Mouse (Mus musculus): Measurements from ENCODE around the gene Crb3. TPM values are rescaled to one million over a fixed set of nuclear protein-coding genes. Genes with fewer than 3 reads are reported as not detected.

Gene Crb3
- total and polyA plus RNA-seq, 2 experiments, result 21.9 to 45.6 TPM

DNA sequence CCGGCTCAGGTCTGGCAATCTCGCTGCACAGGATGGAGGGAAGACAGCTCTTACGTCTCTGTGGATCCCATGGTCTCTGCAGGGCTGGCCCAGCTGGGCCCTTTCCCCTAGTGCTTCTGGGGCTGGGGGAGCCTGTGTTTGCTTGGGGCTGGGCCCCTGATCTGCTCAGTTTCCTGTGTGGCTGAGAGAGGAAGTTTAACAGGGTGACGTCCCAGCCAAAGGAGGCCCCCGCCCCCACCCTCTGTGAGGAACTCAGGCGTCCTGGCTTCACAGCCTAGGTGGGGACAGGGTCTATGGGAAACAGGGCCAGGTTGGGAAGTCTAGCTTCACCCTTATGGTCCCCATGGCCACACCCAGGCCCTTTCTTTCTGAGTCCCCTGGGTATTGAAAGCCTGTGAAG lies 19.4 kb downstream of the Crb3 start, which contains the start of gene Dennd1c:
Gene Dennd1c, minus strand, starts transcription at position 179 of the 400 bp plus-strand sequence.
- WGBS, result 67% methylated on average over 6 of the region's 6 CpGs
- Histone ChIP-seq H3K27me3 (ENCODE audit: control insufficient read depth, insufficient read depth, low read length) (no peaks in the 10 kb centered on the region), H3K4me3 (ENCODE audit: insufficient read depth, low read depth, low read length) (peak within 1 kb of the TSS; percentile 54), H3K79me2 (ENCODE audit: control insufficient read depth, insufficient read depth, low read length) (no peaks in the 10 kb centered on the region), H3K27ac (replicated peaks; ENCODE audit: insufficient read depth, low read depth, low read length) (no peak within 1 kb of the TSS; the same call in 1 of the 2 replicates), H3K9ac (ENCODE audit: low read depth, low read length) (peak within 1 kb of the TSS; percentile 58; the same call in 1 of the 2 replicates), H3K4me1 (ENCODE audit: control insufficient read depth, insufficient read depth, low read length) (no peaks in the 10 kb centered on the region), H3K36me3 (ENCODE audit: control insufficient read depth, insufficient read depth, low read length) (no peaks in the 10 kb centered on the region)
- TF ChIP-seq POLR2A (IDR thresholded peaks at IDR 0.05; ENCODE audit: extremely low read depth, insufficient read depth, low read length), result 0 out of 2 replicates have a peak, but pooled peaks have one; percentile 30
- TF ChIP-seq CTCF (IDR thresholded peaks at IDR 0.05; ENCODE audit: low read depth, low read length), result no peak
- no peak for DNase-seq (ENCODE audit: extremely low read depth, low read depth, low spot score)

DNA sequence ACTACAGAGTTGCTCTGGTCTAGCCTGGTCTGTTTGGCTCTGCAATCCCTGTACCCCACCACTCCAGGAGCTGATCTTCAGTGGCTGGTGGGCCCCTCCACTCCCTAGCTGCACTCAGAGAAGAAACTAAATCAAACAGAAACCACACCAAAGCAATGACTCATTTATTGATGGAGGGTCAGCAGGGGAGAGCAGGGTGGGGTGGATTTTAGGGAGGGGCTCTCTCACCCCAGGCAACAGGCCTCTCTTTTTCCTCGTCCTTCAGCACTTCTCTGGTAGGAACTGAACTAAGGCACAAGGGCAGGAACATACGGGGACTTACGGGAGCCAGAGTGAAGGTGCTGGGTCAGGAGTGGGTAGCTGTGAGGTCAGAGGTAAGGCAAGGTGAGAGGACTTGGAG lies 21.0 kb downstream of the Crb3 start:
- Histone ChIP-seq H3K79me2 (ENCODE audit: control insufficient read depth, insufficient read depth, low read length) (no peaks in the 10 kb centered on the region), H3K4me1 (ENCODE audit: control insufficient read depth, insufficient read depth, low read length) (no peaks in the 10 kb centered on the region), H3K9ac (ENCODE audit: low read depth, low read length) (no peak overlapping the region), H3K4me3 (ENCODE audit: insufficient read depth, low read depth, low read length) (no peak overlapping the region), H3K27me3 (ENCODE audit: control insufficient read depth, insufficient read depth, low read length) (no peaks in the 10 kb centered on the region), H3K36me3 (ENCODE audit: control insufficient read depth, insufficient read depth, low read length) (no peaks in the 10 kb centered on the region), H3K27ac (replicated peaks; ENCODE audit: insufficient read depth, low read depth, low read length) (no peak overlapping the region)
- no peak for DNase-seq (ENCODE audit: extremely low read depth, low read depth, low spot score)
- 89% methylated on average over 3 of the region's 3 CpGs for WGBS
- TF ChIP-seq POLR2A (IDR thresholded peaks at IDR 0.05; ENCODE audit: extremely low read depth, insufficient read depth, low read length) (no peak), CTCF (IDR thresholded peaks at IDR 0.05; ENCODE audit: low read depth, low read length) (no peak)

DNA sequence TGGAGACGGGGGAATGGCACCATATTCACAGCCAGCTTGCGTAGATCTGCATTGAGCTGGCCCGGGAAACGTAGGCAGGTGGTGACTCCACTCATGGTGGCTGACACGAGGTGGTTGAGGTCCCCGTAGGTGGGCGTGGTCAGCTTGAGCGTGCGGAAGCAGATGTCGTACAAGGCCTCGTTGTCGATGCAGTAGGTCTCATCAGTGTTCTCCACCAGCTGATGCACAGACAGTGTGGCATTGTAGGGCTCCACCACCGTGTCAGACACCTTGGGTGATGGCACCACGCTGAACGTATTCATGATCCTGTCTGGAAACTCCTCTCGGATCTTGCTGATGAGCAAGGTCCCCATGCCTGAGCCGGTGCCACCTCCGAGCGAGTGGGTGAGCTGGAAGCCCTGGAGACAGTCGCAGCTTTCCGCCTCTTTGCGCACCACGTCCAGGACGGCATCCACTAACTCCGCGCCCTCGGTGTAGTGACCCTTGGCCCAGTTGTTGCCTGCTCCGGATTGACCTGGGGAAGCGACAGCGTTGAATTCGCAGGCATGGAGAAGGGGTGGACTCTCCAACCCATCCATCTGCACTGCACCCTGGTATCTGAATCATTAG lies 22.4 kb downstream of the Crb3 start:
- TF ChIP-seq POLR2A (IDR thresholded peaks at IDR 0.05; ENCODE audit: extremely low read depth, insufficient read depth, low read length), result no peak
- TF ChIP-seq CTCF (IDR thresholded peaks at IDR 0.05; ENCODE audit: low read depth, low read length), result no peak

DNA sequence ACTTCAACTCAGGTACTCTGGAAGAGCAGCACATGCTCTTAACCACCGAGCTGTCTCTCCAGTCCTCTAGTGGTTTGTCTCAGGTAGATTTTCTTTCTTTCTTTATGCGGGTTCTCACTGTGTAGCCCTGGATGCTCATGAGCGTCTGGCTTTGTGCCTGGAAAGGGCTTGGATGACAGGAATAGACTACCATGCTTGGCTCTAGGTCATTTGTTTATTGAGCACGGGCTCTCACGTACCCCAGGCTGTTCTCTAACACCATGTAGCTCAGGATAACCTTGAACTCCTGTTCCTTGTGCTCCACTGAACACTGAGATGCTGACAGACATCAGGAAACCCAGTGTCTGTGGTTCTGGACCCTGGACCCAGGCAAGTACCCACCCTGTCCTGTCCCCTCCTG lies 23.6 kb downstream of the Crb3 start:
- WGBS, result 72% methylated on average over 5 of the region's 5 CpGs
- H3K4me1 ChIP-seq (ENCODE audit: control insufficient read depth, insufficient read depth, low read length), result no peaks in the 10 kb centered on the region

More for the DNA sequence above, 22.4 kb downstream of the Crb3 start:
- Histone ChIP-seq H3K4me1 (ENCODE audit: control insufficient read depth, insufficient read depth, low read length) (no peaks in the 10 kb centered on the region), H3K27ac (replicated peaks; ENCODE audit: insufficient read depth, low read depth, low read length) (no peak overlapping the region), H3K27me3 (ENCODE audit: control insufficient read depth, insufficient read depth, low read length) (no peaks in the 10 kb centered on the region), H3K9ac (ENCODE audit: low read depth, low read length) (no peak overlapping the region), H3K79me2 (ENCODE audit: control insufficient read depth, insufficient read depth, low read length) (no peaks in the 10 kb centered on the region), H3K36me3 (ENCODE audit: control insufficient read depth, insufficient read depth, low read length) (no peaks in the 10 kb centered on the region), H3K4me3 (ENCODE audit: insufficient read depth, low read depth, low read length) (no peak overlapping the region)
- 93% methylated on average over 31 of the region's 31 CpGs for WGBS
- no peak for DNase-seq (ENCODE audit: extremely low read depth, low read depth, low spot score)

DNA sequence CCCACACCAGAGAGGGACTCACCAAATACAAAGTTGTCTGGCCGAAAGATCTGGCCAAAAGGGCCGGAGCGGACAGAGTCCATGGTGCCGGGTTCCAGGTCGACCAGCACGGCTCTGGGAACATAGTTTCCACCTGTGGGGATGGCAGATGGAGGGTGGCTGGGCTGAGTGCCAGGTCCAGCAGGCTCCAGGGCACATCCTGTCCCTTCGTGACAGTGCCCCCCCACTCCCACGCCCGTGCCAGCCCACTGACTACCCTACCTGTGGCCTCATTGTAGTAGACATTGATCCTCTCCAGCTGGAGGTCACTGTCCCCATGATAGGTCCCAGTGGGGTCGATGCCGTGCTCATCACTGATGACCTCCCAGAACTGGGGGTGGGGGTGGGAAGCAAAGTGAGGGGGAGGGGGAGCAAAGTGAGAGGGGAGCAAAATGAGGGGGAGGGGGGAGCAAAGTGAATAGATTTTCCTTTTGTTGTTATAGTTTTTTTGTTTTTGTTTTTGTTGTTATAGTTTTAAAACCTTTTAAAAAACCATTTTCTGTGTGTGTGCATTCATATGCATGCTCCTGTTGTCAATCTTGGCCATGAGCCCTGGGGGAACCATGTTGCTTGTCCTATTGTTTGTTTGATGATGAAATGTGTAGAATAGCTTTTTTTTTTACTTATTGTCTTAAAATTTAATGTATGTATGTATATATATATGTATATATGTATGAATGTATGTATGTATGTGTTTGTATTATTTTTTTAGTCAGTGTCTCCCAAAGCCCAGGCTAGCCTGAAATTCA lies 27.3 kb downstream of the Crb3 start:
- no peak overlapping the region for H3K27ac ChIP-seq (replicated peaks; ENCODE audit: insufficient read depth, low read depth, low read length)
- no peaks in the 10 kb centered on the region for H3K36me3 ChIP-seq (ENCODE audit: control insufficient read depth, insufficient read depth, low read length)
- no peaks in the 10 kb centered on the region for H3K79me2 ChIP-seq (ENCODE audit: control insufficient read depth, insufficient read depth, low read length)
- WGBS, result 65% methylated on average over 11 of the region's 11 CpGs
- no peaks in the 10 kb centered on the region for H3K4me1 ChIP-seq (ENCODE audit: control insufficient read depth, insufficient read depth, low read length)
- H3K27me3 ChIP-seq (ENCODE audit: control insufficient read depth, insufficient read depth, low read length), result peaks cover 4% of the 10 kb centered on the region; the same call in 1 of the 2 replicates
- no peak overlapping the region for H3K4me3 ChIP-seq (ENCODE audit: insufficient read depth, low read depth, low read length)
- DNase-seq (ENCODE audit: extremely low read depth, low read depth, low spot score), result no peak
- H3K9ac ChIP-seq (ENCODE audit: low read depth, low read length), result no peak overlapping the region
- TF ChIP-seq POLR2A (IDR thresholded peaks at IDR 0.05; ENCODE audit: extremely low read depth, insufficient read depth, low read length) (no peak), CTCF (IDR thresholded peaks at IDR 0.05; ENCODE audit: low read depth, low read length) (no peak)

More for the DNA sequence above, 23.6 kb downstream of the Crb3 start:
- H3K9ac ChIP-seq (ENCODE audit: low read depth, low read length), result no peak overlapping the region
- no peak for DNase-seq (ENCODE audit: extremely low read depth, low read depth, low spot score)
- H3K4me3 ChIP-seq (ENCODE audit: insufficient read depth, low read depth, low read length), result no peak overlapping the region
- TF ChIP-seq POLR2A (IDR thresholded peaks at IDR 0.05; ENCODE audit: extremely low read depth, insufficient read depth, low read length) (no peak), CTCF (IDR thresholded peaks at IDR 0.05; ENCODE audit: low read depth, low read length) (no peak)
- H3K27ac ChIP-seq (replicated peaks; ENCODE audit: insufficient read depth, low read depth, low read length), result no peak overlapping the region
- H3K36me3 ChIP-seq (ENCODE audit: control insufficient read depth, insufficient read depth, low read length), result no peaks in the 10 kb centered on the region
- H3K79me2 ChIP-seq (ENCODE audit: control insufficient read depth, insufficient read depth, low read length), result no peaks in the 10 kb centered on the region
- H3K27me3 ChIP-seq (ENCODE audit: control insufficient read depth, insufficient read depth, low read length), result 0 out of 2 replicates have a peak, but pooled peaks cover 4% of the 10 kb centered on the region

All from liver, adult 2 months (tissue).